Mouse (Mus musculus) forebrain, embryonic 12.5 days (tissue): ENCODE results near the gene Trim62. TPM values are rescaled to one million over a fixed set of nuclear protein-coding genes. Genes with fewer than 3 reads are reported as not detected.
A peak's percentile ranks its signal among the peaks of the same experiment; 100 is the strongest.

Source experiments
- ATAC-seq: fragments of 200-750 bp; cut with Nextera tagmentation; 2 replicates; pipeline ENCODE4 v1.8.0; 2017; ENCODE audit warnings: moderate TSS enrichment; ENCODE audit not compliant: low FRiP score
- H3K27ac ChIP-seq: fragments of 300-500 bp; sonication (generic); 2 replicates; pipeline ENCODE4 v1.5.1; 2016; ENCODE audit warnings: mild to moderate bottlenecking
- H3K27me3 ChIP-seq: fragments of 300-500 bp; sonication (generic); 2 replicates; pipeline ENCODE4 v1.6.1; 2016; ENCODE audit warnings: mild to moderate bottlenecking
- H3K36me3 ChIP-seq: fragments of 300-500 bp; sonication (generic); replicated peaks from 2 replicates; pipeline ENCODE4 v1.6.1; 2016; ENCODE audit warnings: mild to moderate bottlenecking
- H3K4me1 ChIP-seq: fragments of 300-500 bp; sonication (generic); 2 replicates; pipeline ENCODE4 v1.6.1; 2016
- H3K4me2 ChIP-seq: fragments of 300-500 bp; sonication (generic); 2 replicates; pipeline ENCODE4 v1.6.1; 2016; ENCODE audit warnings: mild to moderate bottlenecking, moderate library complexity
- H3K4me3 ChIP-seq: fragments of 300-500 bp; sonication (generic); replicated peaks from 2 replicates; pipeline ENCODE4 v1.5.1; 2016; ENCODE audit warnings: mild to moderate bottlenecking
- H3K9ac ChIP-seq: fragments of 300-500 bp; sonication (generic); 2 replicates; pipeline ENCODE4 v1.6.1; 2016; ENCODE audit warnings: mild to moderate bottlenecking
- H3K9me3 ChIP-seq: fragments of 300-500 bp; sonication (generic); 2 replicates; pipeline ENCODE4 v1.6.1; 2016
- WGBS: fragments of 180-500 bp; shearing (Covaris S2); methylation state at CpG from one replicate; pipeline ENCODE4 v1.1.7; 2016; 5-methylcytosine and 5-hydroxymethylcytosine counted together
- polyA plus RNA-seq: library from polyadenylated mRNA; unstranded; fragments of >200 nt; fragmentation: Nextera tagmentation; extraction: Ambion mirVana; gene quantifications from 2 replicates; pipeline ENCODE4 v1.2.1, GENCODE M21; 2016

Gene Trim62
- polyA plus RNA-seq, result 12.5 and 12.6 TPM in 2 replicates

DNA sequence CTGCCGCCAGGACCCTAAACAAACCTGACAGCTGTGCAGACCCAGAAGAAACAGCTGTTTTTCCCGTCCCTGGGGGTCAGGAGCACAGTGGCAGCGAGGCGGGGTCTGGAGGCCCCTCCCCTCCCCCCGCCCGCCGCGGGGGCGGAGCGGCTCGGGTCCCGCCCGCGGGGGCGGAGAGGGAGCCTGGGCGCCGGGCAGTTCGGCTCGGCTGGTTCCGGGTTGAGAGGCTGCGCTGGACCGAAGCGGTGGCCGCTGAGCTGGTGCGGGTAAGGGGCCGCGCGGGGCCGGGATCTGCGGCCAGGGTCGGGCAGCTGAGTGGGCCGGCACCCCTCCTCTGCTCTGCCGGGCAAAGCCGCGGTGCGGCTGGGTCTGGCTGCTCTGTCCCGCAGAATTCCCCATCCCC, at the start of gene Trim62:
Gene Trim62, plus strand, starts transcription at position 202 of the 403 bp plus-strand sequence.
- peak within 1 kb of the TSS; percentile 73 for H3K4me3 ChIP-seq
- peaks cover 19% of the 10 kb centered on the region for H3K27me3 ChIP-seq
- 0% methylated on average over 34 of the region's 37 CpGs for WGBS
- peak; percentile 78 for ATAC-seq
- peak within 1 kb of the TSS; percentile 57 for H3K27ac ChIP-seq
- peaks cover 50% of the 10 kb centered on the region for H3K4me1 ChIP-seq
- peak within 1 kb of the TSS; percentile 74 for H3K9ac ChIP-seq
- peak within 1 kb of the TSS; percentile 98 for H3K4me2 ChIP-seq
- no peaks in the 10 kb centered on the region for H3K36me3 ChIP-seq
- peaks cover 5% of the 10 kb centered on the region; the same call in 1 of the 2 replicates for H3K9me3 ChIP-seq

- Histone ChIP-seq H3K9ac (no peak overlapping the region), H3K36me3 (no peaks in the 10 kb centered on the region), H3K27me3 (no peaks in the 10 kb centered on the region), H3K27ac (no peak overlapping the region), H3K4me3 (no peak overlapping the region), H3K4me2 (no peak overlapping the region), H3K9me3 (no peaks in the 10 kb centered on the region), H3K4me1 (peaks cover 21% of the 10 kb centered on the region; the same call in 1 of the 2 replicates)
- WGBS, result 74% methylated on average over 5 of the region's 5 CpGs
- no peak for ATAC-seq
Observed at GRCm38 (mm10) chr4:128838202-128838601, 45.2 kb upstream of the Trim62 start.

DNA sequence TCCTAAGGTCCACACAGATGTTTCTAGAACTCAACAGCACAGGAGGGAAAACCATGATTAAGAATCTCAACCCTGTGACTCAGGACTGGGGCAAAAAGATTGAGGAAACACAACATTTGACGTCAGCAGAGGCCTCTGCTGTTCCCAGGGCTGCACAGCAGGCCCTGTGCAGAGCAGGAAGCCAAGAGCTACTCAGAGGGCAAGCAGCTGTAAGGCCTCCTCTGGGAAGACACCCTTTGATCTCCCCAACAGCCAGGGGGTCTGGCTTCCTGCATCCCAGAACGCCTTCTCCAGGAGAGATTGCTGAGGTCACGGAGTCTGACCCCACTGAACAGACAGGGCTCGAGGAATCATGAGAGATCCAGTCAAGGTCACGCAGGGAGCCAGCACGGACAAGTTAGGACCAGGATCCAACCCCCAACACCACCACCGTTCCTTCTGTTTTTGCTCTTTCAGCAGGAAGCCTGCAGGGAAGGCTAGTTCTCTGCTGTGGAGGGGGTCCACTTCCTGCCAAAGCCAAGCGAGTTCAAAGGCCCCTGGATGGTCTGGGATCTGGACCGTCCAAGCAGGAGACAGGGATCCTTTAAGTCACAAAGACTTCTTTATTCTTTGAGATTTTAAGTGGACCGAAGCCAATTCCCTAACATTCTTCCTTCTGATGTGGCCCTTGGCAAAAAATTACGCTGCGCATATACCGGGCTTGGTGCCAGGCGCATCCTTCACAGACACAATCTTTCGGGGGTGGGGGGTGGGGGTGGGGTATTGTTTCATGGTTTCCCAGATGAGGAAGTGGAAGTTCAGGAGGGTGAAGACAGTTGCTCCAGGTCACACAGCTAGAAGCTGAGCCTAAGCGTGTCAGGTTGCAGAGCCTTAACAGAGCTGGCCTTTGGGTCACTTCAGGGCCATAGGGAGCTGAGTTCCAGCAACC, 43.3 kb upstream of the Trim62 start:
- H3K27me3 ChIP-seq, result no peaks in the 10 kb centered on the region
- no peaks in the 10 kb centered on the region for H3K9me3 ChIP-seq
- H3K9ac ChIP-seq, result no peak overlapping the region
- no peak overlapping the region for H3K4me2 ChIP-seq
- no peak overlapping the region for H3K4me3 ChIP-seq
- WGBS, result 66% methylated on average over 16 of the region's 16 CpGs
- ATAC-seq, result no peak
- H3K27ac ChIP-seq, result peak overlapping the region; percentile 47; the same call in 1 of the 2 replicates
- H3K4me1 ChIP-seq, result peaks cover 33% of the 10 kb centered on the region
- no peaks in the 10 kb centered on the region for H3K36me3 ChIP-seq

DNA sequence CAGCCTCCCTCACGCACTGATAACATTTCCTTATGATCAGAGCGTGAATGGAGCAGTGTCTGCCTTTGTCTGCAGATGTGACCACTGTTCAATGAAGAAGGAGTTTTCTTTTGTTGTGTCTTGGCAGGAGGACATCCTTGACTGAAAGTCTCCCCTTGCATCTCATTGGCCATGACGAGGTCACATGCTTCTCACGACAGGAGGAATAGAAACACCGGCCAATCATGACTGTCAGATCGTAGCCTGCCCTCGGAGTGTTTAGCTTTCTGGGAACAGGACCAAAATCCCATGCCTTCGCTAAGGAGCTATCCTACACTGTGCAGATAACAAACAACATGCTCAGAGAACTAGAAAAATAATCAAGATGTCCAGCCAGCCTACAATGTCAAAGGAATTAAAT, 42.1 kb upstream of the Trim62 start:
- no peaks in the 10 kb centered on the region for H3K27me3 ChIP-seq
- no peak for ATAC-seq
- no peaks in the 10 kb centered on the region for H3K9me3 ChIP-seq
- H3K9ac ChIP-seq, result no peak overlapping the region
- 50% methylated on average over 8 of the region's 8 CpGs for WGBS
- no peak overlapping the region for H3K27ac ChIP-seq
- no peaks in the 10 kb centered on the region for H3K36me3 ChIP-seq
- H3K4me1 ChIP-seq, result peaks cover 39% of the 10 kb centered on the region
- H3K4me2 ChIP-seq, result no peak overlapping the region
- H3K4me3 ChIP-seq, result no peak overlapping the region

DNA sequence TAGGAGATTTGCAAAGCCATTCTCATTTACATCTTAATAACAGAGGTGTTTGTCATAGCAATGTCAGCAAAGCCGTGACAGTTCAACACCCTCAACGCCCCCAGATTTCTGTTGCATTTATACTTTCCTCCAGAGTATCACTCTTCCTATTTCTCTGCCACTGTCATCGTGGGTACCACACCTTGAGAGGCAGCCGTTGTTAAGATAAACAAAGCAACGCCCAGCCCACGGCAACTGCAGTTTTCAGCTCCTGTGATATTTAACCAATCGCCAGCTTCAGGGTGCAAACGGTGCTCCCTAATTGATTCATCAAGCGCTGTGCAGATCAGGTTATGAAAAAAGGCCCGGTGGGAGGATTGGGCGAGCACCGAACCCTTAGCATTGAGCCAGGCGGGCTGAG, 38.8 kb upstream of the Trim62 start:
- no peaks in the 10 kb centered on the region for H3K36me3 ChIP-seq
- no peaks in the 10 kb centered on the region for H3K9me3 ChIP-seq
- H3K27ac ChIP-seq, result peak overlapping the region; percentile 56
- H3K4me3 ChIP-seq, result no peak overlapping the region
- peaks cover 35% of the 10 kb centered on the region for H3K4me1 ChIP-seq
- no peaks in the 10 kb centered on the region for H3K27me3 ChIP-seq
- ATAC-seq, result no peak
- H3K4me2 ChIP-seq, result no peak overlapping the region
- WGBS, result 46% methylated on average over 13 of the region's 13 CpGs
- H3K9ac ChIP-seq, result no peak overlapping the region

DNA sequence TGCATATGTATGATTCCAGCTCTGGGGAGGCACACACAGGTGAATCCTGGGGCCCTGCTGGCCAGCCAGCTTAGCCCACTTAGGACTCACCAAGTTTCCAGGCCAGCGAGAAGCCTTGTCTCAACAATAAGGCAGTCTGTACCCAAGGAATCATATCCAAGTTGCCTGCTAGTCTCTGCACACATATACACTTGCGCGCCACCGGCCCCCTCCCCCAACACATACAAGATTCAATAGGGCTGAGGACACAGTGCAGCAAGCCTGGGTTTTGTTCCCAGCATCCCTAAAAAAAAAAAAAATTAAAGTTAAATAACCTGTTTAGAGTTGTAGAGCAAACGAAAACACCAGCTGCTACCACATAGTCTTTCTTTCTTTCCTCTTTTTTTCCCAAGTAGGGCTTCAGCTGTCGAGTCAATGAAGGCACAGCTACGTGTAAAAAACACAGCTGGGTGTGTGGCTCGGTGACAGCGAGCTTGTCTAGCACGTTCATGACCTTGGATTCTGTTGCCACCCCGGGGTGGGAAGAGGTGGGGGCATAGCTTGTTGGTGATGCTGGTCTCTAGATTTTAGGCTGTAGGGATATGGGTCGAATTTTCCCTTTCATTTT, 37.9 kb upstream of the Trim62 start:
- H3K4me2 ChIP-seq, result no peak overlapping the region
- no peaks in the 10 kb centered on the region for H3K36me3 ChIP-seq
- H3K27ac ChIP-seq, result peak overlapping the region; percentile 56; the same call in 1 of the 2 replicates
- peak; percentile 14; the same call in 1 of the 2 replicates for ATAC-seq
- WGBS, result 72% methylated on average over 12 of the region's 12 CpGs
- H3K4me3 ChIP-seq, result no peak overlapping the region
- H3K9ac ChIP-seq, result no peak overlapping the region
- H3K4me1 ChIP-seq, result peaks cover 27% of the 10 kb centered on the region
- no peaks in the 10 kb centered on the region for H3K9me3 ChIP-seq
- no peaks in the 10 kb centered on the region for H3K27me3 ChIP-seq

GRCm38 (mm10) chr4:128848961-128849360, 34.4 kb upstream of the Trim62 start:
- no peaks in the 10 kb centered on the region for H3K36me3 ChIP-seq
- 89% methylated on average over 3 of the region's 3 CpGs for WGBS
- H3K27ac ChIP-seq, result no peak overlapping the region

DNA sequence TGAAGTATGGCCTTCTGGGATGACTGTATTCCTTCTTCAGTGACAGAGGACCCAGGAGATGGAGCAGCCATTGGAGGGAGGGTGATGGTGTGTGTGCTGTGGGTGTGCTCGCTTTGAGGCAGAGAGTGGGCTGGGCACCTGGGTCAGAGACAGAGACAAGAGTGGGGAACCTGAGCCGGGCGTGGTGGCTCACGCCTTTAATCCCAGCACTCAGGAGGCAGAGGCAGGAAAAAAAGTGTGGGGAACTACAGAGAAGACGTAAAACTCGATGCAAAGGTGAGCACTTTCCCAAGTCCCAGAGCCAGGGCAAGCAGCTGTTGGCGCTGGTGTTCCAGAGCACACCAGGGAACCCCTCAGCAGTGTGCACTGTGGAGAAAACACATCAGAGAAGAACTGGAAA, 33.7 kb upstream of the Trim62 start:
- no peaks in the 10 kb centered on the region for H3K36me3 ChIP-seq
- 75% methylated on average over 7 of the region's 7 CpGs for WGBS

More at GRCm38 (mm10) chr4:128848961-128849360, 34.4 kb upstream of the Trim62 start:
- Histone ChIP-seq H3K4me1 (peaks cover 17% of the 10 kb centered on the region), H3K4me3 (no peak overlapping the region), H3K4me2 (no peak overlapping the region), H3K27me3 (no peaks in the 10 kb centered on the region), H3K9me3 (no peaks in the 10 kb centered on the region), H3K9ac (no peak overlapping the region)
- ATAC-seq, result no peak

DNA sequence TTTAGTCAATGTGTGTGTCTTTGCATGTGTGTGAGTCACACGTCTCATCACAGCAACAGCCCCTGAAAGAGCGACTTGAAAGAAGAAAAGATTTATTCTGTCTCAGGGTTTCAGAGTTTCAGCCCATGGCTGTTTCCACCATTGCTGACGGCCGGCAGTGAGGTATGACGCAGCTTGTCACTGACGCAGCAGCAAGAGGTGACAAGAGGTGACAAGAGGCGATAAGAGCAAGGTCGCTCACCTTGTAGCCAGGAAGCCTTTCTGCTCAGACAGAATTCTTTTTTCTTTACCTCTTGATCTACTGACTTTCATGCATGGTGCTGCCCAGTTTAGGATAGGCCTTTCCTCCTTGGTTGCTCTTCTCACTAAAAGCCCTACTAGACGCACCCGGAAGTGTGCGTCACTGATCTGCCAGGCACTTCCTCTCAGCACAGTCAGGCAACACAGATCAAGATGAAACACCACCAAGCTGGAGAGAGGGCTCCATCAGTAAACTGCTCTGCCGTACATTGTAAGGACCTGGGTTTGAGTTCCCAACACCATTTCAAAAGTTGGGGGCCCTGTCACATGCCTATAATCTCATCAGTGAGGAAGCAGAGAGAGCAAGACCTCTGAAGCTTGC, 31.0 kb upstream of the Trim62 start:
- ATAC-seq, result no peak
- 93% methylated on average over 12 of the region's 12 CpGs for WGBS

More for the DNA sequence above, 33.7 kb upstream of the Trim62 start:
- H3K4me3 ChIP-seq, result no peak overlapping the region
- H3K27me3 ChIP-seq, result no peaks in the 10 kb centered on the region
- no peak overlapping the region for H3K27ac ChIP-seq
- H3K4me1 ChIP-seq, result peaks cover 10% of the 10 kb centered on the region
- H3K9me3 ChIP-seq, result no peaks in the 10 kb centered on the region
- ATAC-seq, result no peak
- H3K4me2 ChIP-seq, result no peak overlapping the region
- no peak overlapping the region for H3K9ac ChIP-seq

DNA sequence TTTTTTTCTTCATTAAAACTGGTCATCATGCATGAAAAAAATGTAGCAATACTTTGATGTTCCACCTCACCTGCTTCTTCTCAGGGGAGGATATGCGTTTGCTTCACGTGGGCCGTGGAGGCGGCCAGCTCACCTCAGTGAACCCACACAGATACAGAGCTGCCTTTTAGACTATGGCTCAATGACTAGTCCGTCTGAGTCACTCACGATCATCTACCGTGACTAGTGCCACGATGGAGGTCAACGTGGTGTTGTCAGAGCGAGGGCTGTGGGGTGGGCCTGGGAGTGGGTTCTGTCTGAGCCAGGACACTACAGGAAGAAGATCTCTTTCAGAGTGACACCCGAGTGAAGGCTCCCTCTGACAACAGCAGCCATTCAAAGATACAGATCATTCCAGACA, 30.3 kb upstream of the Trim62 start:
- 85% methylated on average over 11 of the region's 11 CpGs for WGBS
- Histone ChIP-seq H3K4me1 (no peaks in the 10 kb centered on the region), H3K27me3 (no peaks in the 10 kb centered on the region), H3K9ac (no peak overlapping the region), H3K27ac (no peak overlapping the region), H3K4me2 (no peak overlapping the region), H3K4me3 (no peak overlapping the region), H3K9me3 (no peaks in the 10 kb centered on the region), H3K36me3 (no peaks in the 10 kb centered on the region)
- no peak for ATAC-seq

More for the DNA sequence above, 31.0 kb upstream of the Trim62 start:
- Histone ChIP-seq H3K4me3 (no peak overlapping the region), H3K27ac (no peak overlapping the region), H3K4me2 (no peak overlapping the region), H3K36me3 (no peaks in the 10 kb centered on the region), H3K9ac (no peak overlapping the region), H3K9me3 (no peaks in the 10 kb centered on the region), H3K27me3 (no peaks in the 10 kb centered on the region), H3K4me1 (no peaks in the 10 kb centered on the region)

- no peak overlapping the region for H3K27ac ChIP-seq
- no peak overlapping the region for H3K4me2 ChIP-seq
- no peaks in the 10 kb centered on the region for H3K27me3 ChIP-seq
- H3K4me1 ChIP-seq, result no peaks in the 10 kb centered on the region
- no peak for ATAC-seq
- H3K36me3 ChIP-seq, result no peaks in the 10 kb centered on the region
- H3K9ac ChIP-seq, result no peak overlapping the region
- WGBS, result 96% methylated on average over 4 of the region's 4 CpGs
- peaks cover 2% of the 10 kb centered on the region; the same call in 1 of the 2 replicates for H3K9me3 ChIP-seq
- H3K4me3 ChIP-seq, result no peak overlapping the region
Observed at GRCm38 (mm10) chr4:128855613-128856040, 27.8 kb upstream of the Trim62 start.

GRCm38 (mm10) chr4:128857212-128857611, 26.2 kb upstream of the Trim62 start:
- Histone ChIP-seq H3K4me1 (peaks cover 2% of the 10 kb centered on the region; the same call in 1 of the 2 replicates), H3K4me2 (no peak overlapping the region), H3K27me3 (no peaks in the 10 kb centered on the region), H3K9ac (no peak overlapping the region), H3K9me3 (peaks cover 2% of the 10 kb centered on the region; the same call in 1 of the 2 replicates), H3K27ac (no peak overlapping the region), H3K36me3 (no peaks in the 10 kb centered on the region), H3K4me3 (no peak overlapping the region)
- no peak for ATAC-seq
- 66% methylated on average over 2 of the region's 2 CpGs for WGBS
